Mouse (Mus musculus): Measurements from ENCODE around the gene Zfp426. TPM values are rescaled to one million over a fixed set of nuclear protein-coding genes. Genes with fewer than 3 reads are reported as not detected.

Zfp426 gene
- 6.2 and 8.7 TPM in 2 replicates for polyA plus RNA-seq (2012; ENCODE audit: low replicate concordance)

GRCm38 (mm10) chr9:20492527-20493233 is at the start of gene Zfp426:
Gene Zfp426, minus strand, starts transcription at chr9:20492746.

GRCm38 (mm10) chr9:20521306-20521957 is 28.9 kb upstream of the Zfp426 start, which contains the start of gene Zfp266:
Gene Zfp266, minus strand, starts transcription at chr9:20521417.

GRCm38 (mm10) chr9:20459377-20460317 is 32.9 kb downstream of the Zfp426 start, which contains the start of gene Zfp26:
Gene Zfp26, minus strand, starts transcription at chr9:20460162.

Other genes with a start within 250 kb of the Zfp426 start
- gene Olfr39, start 210.4 kb downstream of the Zfp426 start, polyA plus RNA-seq (2012; ENCODE audit: low replicate concordance): not detected in 2 replicates
- gene Olfr873, start 194.2 kb downstream of the Zfp426 start, polyA plus RNA-seq (2012; ENCODE audit: low replicate concordance): not detected in 2 replicates
- gene Olfr18, start 156.7 kb downstream of the Zfp426 start, polyA plus RNA-seq (2012; ENCODE audit: low replicate concordance): not detected in 2 replicates
- 0.25 and 1.2 TPM in 2 replicates for gene Zfp560, start 107.6 kb downstream of the Zfp426 start, polyA plus RNA-seq (2012; ENCODE audit: low replicate concordance)
- gene Zfp26, start 32.6 kb downstream of the Zfp426 start, polyA plus RNA-seq (2012; ENCODE audit: low replicate concordance): 0.29 and 0.77 TPM in 2 replicates
- gene Zfp266, start 28.7 kb upstream of the Zfp426 start, polyA plus RNA-seq (2012; ENCODE audit: low replicate concordance): 0.92 and 1.7 TPM in 2 replicates
- 6.8 and 10.8 TPM in 2 replicates for gene Zfp846, start 88.5 kb upstream of the Zfp426 start, polyA plus RNA-seq (2012; ENCODE audit: low replicate concordance)
- 13.0 and 20.5 TPM in 2 replicates for gene Ubl5, start 150.1 kb upstream of the Zfp426 start, polyA plus RNA-seq (2012; ENCODE audit: low replicate concordance)
- 38.3 and 85.5 TPM in 2 replicates for gene Fbxl12, start 152.0 kb upstream of the Zfp426 start, polyA plus RNA-seq (2012; ENCODE audit: low replicate concordance)
- gene Pin1, start 159.3 kb upstream of the Zfp426 start, polyA plus RNA-seq (2012; ENCODE audit: low replicate concordance): 11.2 and 13.1 TPM in 2 replicates